Mouse (Mus musculus) neural tube, embryonic 15.5 days (tissue): ENCODE data around the gene Fxyd3. TPM values are rescaled to one million over a fixed set of nuclear protein-coding genes. Genes with fewer than 3 reads are reported as not detected.
A peak's percentile ranks its signal among the peaks of the same experiment; 100 is the strongest.

Source experiments
- ATAC-seq: fragments of 200-750 bp; cut with Nextera tagmentation; 2 replicates; pipeline ENCODE4 v1.8.0; 2017; ENCODE audit warnings: mild to moderate bottlenecking, moderate TSS enrichment, moderate library complexity; ENCODE audit not compliant: low FRiP score
- H3K27ac ChIP-seq: fragments of 300-500 bp; sonication (generic); replicated peaks from 2 replicates; pipeline ENCODE4 v1.5.1; 2015; ENCODE audit warnings: mild to moderate bottlenecking, inconsistent platforms
- H3K27me3 ChIP-seq: fragments of 300-500 bp; sonication (generic); replicated peaks from 2 replicates; pipeline ENCODE4 v1.6.1; 2015; ENCODE audit warnings: inconsistent platforms
- H3K36me3 ChIP-seq: fragments of 300-500 bp; sonication (generic); 2 replicates; pipeline ENCODE4 v1.6.1; 2015; ENCODE audit warnings: inconsistent platforms
- H3K4me1 ChIP-seq: fragments of 300-500 bp; sonication (generic); 2 replicates; pipeline ENCODE4 v1.6.1; 2015; ENCODE audit warnings: inconsistent platforms
- H3K4me2 ChIP-seq: fragments of 300-500 bp; sonication (generic); 2 replicates; pipeline ENCODE4 v1.6.1; 2015; ENCODE audit warnings: inconsistent platforms, mild to moderate bottlenecking, moderate library complexity
- H3K4me3 ChIP-seq: fragments of 300-500 bp; sonication (generic); replicated peaks from 2 replicates; pipeline ENCODE4 v1.5.1; 2015; ENCODE audit warnings: mild to moderate bottlenecking, inconsistent platforms
- H3K9ac ChIP-seq: fragments of 300-500 bp; sonication (generic); replicated peaks from 2 replicates; pipeline ENCODE4 v1.6.1; 2015; ENCODE audit warnings: mild to moderate bottlenecking, inconsistent platforms
- H3K9me3 ChIP-seq: fragments of 300-500 bp; sonication (generic); replicated peaks from 2 replicates; pipeline ENCODE4 v1.6.1; 2016; ENCODE audit warnings: inconsistent platforms
- WGBS: fragments of 180-500 bp; shearing (Covaris S2); methylation state at CpG from one replicate; pipeline ENCODE4 v1.1.7; 2015; ENCODE audit warnings: mixed read lengths; 5-methylcytosine and 5-hydroxymethylcytosine counted together
- polyA plus RNA-seq: library from polyadenylated mRNA; unstranded; fragments of >200 nt; fragmentation: Nextera tagmentation; extraction: Ambion mirVana; gene quantifications from 2 replicates; pipeline ENCODE4 v1.2.1, GENCODE M21; 2015

Gene Fxyd3
- polyA plus RNA-seq, 1 experiment from 2014 or later = 0.79 TPM

- H3K4me3 ChIP-seq = peak overlapping the region; percentile 18; the same call in 1 of the 2 replicates
- H3K4me1 ChIP-seq = peaks cover 3% of the 10 kb centered on the region; the same call in 1 of the 2 replicates
- H3K9ac ChIP-seq = peak overlapping the region; percentile 17; the same call in 1 of the 2 replicates
- 5% methylated on average over 28 of the region's 28 CpGs for WGBS
- no peak overlapping the region for H3K27ac ChIP-seq
- peaks cover 63% of the 10 kb centered on the region for H3K27me3 ChIP-seq
- H3K9me3 ChIP-seq = no peaks in the 10 kb centered on the region
- H3K4me2 ChIP-seq = peak overlapping the region; percentile 45
- H3K36me3 ChIP-seq = no peaks in the 10 kb centered on the region
- peak; percentile 16; the same call in 1 of the 2 replicates for ATAC-seq
Observed at GRCm38 (mm10) chr7:31041662-31042315, 34.7 kb downstream of the Fxyd3 start.

- Histone ChIP-seq H3K9ac (no peak overlapping the region), H3K36me3 (no peaks in the 10 kb centered on the region), H3K4me2 (peak overlapping the region; percentile 45; the same call in 1 of the 2 replicates), H3K9me3 (no peaks in the 10 kb centered on the region), H3K27ac (no peak overlapping the region), H3K4me1 (peaks cover 3% of the 10 kb centered on the region; the same call in 1 of the 2 replicates), H3K27me3 (peaks cover 59% of the 10 kb centered on the region), H3K4me3 (no peak overlapping the region)
- no peak for ATAC-seq
- WGBS = 48% methylated on average over 8 of the region's 8 CpGs
Observed at GRCm38 (mm10) chr7:31041023-31041407, 35.5 kb downstream of the Fxyd3 start.

GRCm38 (mm10) chr7:31040281-31041022 is 36.1 kb downstream of the Fxyd3 start:
- H3K27me3 ChIP-seq = peaks cover 55% of the 10 kb centered on the region
- H3K4me1 ChIP-seq = peaks cover 3% of the 10 kb centered on the region; the same call in 1 of the 2 replicates
- H3K4me3 ChIP-seq = no peak overlapping the region
- H3K9me3 ChIP-seq = no peaks in the 10 kb centered on the region
- H3K9ac ChIP-seq = no peak overlapping the region
- H3K36me3 ChIP-seq = no peaks in the 10 kb centered on the region
- no peak for ATAC-seq
- no peak overlapping the region for H3K4me2 ChIP-seq
- H3K27ac ChIP-seq = no peak overlapping the region
- 79% methylated on average over 12 of the region's 12 CpGs for WGBS

GRCm38 (mm10) chr7:31039011-31039410 is 37.5 kb downstream of the Fxyd3 start:
- Histone ChIP-seq H3K4me1 (peaks cover 3% of the 10 kb centered on the region; the same call in 1 of the 2 replicates), H3K9ac (no peak overlapping the region), H3K4me3 (no peak overlapping the region), H3K27me3 (peaks cover 41% of the 10 kb centered on the region), H3K36me3 (no peaks in the 10 kb centered on the region), H3K27ac (no peak overlapping the region), H3K4me2 (no peak overlapping the region), H3K9me3 (no peaks in the 10 kb centered on the region)
- 89% methylated on average over 4 of the region's 4 CpGs for WGBS
- ATAC-seq = no peak

GRCm38 (mm10) chr7:31037675-31038074 is 38.8 kb downstream of the Fxyd3 start:
- Histone ChIP-seq H3K27ac (no peak overlapping the region), H3K9ac (no peak overlapping the region), H3K4me1 (peaks cover 3% of the 10 kb centered on the region; the same call in 1 of the 2 replicates), H3K4me3 (no peak overlapping the region), H3K4me2 (no peak overlapping the region), H3K27me3 (peaks cover 28% of the 10 kb centered on the region), H3K36me3 (no peaks in the 10 kb centered on the region), H3K9me3 (no peaks in the 10 kb centered on the region)
- ATAC-seq = no peak
- WGBS = 76% methylated on average over 2 of the region's 2 CpGs

GRCm38 (mm10) chr7:31036917-31037316 is 39.6 kb downstream of the Fxyd3 start:
- H3K4me3 ChIP-seq = no peak overlapping the region
- H3K4me2 ChIP-seq = no peak overlapping the region
- H3K36me3 ChIP-seq = no peaks in the 10 kb centered on the region
- no peak overlapping the region for H3K27ac ChIP-seq
- peaks cover 21% of the 10 kb centered on the region for H3K27me3 ChIP-seq
- no peaks in the 10 kb centered on the region for H3K9me3 ChIP-seq
- ATAC-seq = no peak
- no peak overlapping the region for H3K9ac ChIP-seq
- 89% methylated on average over 7 of the region's 7 CpGs for WGBS
- H3K4me1 ChIP-seq = peaks cover under 1% of the 10 kb centered on the region; the same call in 1 of the 2 replicates

GRCm38 (mm10) chr7:31035291-31035690 is 41.2 kb downstream of the Fxyd3 start:
- H3K4me1 ChIP-seq = no peaks in the 10 kb centered on the region
- WGBS = 85% methylated on average over 11 of the region's 11 CpGs
- no peak overlapping the region for H3K9ac ChIP-seq
- no peak for ATAC-seq
- H3K4me2 ChIP-seq = no peak overlapping the region
- 0 out of 2 replicates have a peak, but pooled peaks cover 6% of the 10 kb centered on the region for H3K27me3 ChIP-seq
- H3K36me3 ChIP-seq = no peaks in the 10 kb centered on the region
- H3K9me3 ChIP-seq = no peaks in the 10 kb centered on the region
- H3K27ac ChIP-seq = no peak overlapping the region
- H3K4me3 ChIP-seq = no peak overlapping the region

- Histone ChIP-seq H3K9me3 (no peaks in the 10 kb centered on the region), H3K27me3 (0 out of 2 replicates have a peak, but pooled peaks cover 2% of the 10 kb centered on the region)
- no peak for ATAC-seq
Observed at GRCm38 (mm10) chr7:31034789-31035188, 41.7 kb downstream of the Fxyd3 start.

GRCm38 (mm10) chr7:31033409-31034165 is 42.9 kb downstream of the Fxyd3 start:
- H3K4me2 ChIP-seq = no peak overlapping the region
- WGBS = 78% methylated on average over 9 of the region's 9 CpGs
- H3K4me1 ChIP-seq = no peaks in the 10 kb centered on the region
- H3K27me3 ChIP-seq = no peaks in the 10 kb centered on the region
- no peaks in the 10 kb centered on the region for H3K36me3 ChIP-seq
- no peak overlapping the region for H3K27ac ChIP-seq
- no peak overlapping the region for H3K9ac ChIP-seq
- no peak for ATAC-seq
- H3K4me3 ChIP-seq = no peak overlapping the region
- no peaks in the 10 kb centered on the region for H3K9me3 ChIP-seq

More at GRCm38 (mm10) chr7:31034789-31035188, 41.7 kb downstream of the Fxyd3 start:
- Histone ChIP-seq H3K27ac (no peak overlapping the region), H3K4me2 (no peak overlapping the region), H3K36me3 (no peaks in the 10 kb centered on the region), H3K4me1 (no peaks in the 10 kb centered on the region), H3K4me3 (no peak overlapping the region), H3K9ac (no peak overlapping the region)
- 66% methylated on average over 11 of the region's 11 CpGs for WGBS

GRCm38 (mm10) chr7:31031731-31032130 is 44.8 kb downstream of the Fxyd3 start:
- no peak for ATAC-seq
- Histone ChIP-seq H3K4me1 (no peaks in the 10 kb centered on the region), H3K27me3 (no peaks in the 10 kb centered on the region), H3K9me3 (no peaks in the 10 kb centered on the region), H3K4me3 (no peak overlapping the region), H3K4me2 (no peak overlapping the region), H3K27ac (no peak overlapping the region), H3K9ac (no peak overlapping the region), H3K36me3 (no peaks in the 10 kb centered on the region)
- WGBS = 87% methylated on average over 7 of the region's 7 CpGs

GRCm38 (mm10) chr7:31030717-31031116 is 45.8 kb downstream of the Fxyd3 start:
- 62% methylated on average over 2 of the region's 2 CpGs for WGBS
- H3K27me3 ChIP-seq = no peaks in the 10 kb centered on the region
- no peak for ATAC-seq

More at GRCm38 (mm10) chr7:31030717-31031116, 45.8 kb downstream of the Fxyd3 start:
- Histone ChIP-seq H3K4me2 (no peak overlapping the region), H3K27ac (no peak overlapping the region), H3K9ac (no peak overlapping the region), H3K4me1 (no peaks in the 10 kb centered on the region), H3K9me3 (no peaks in the 10 kb centered on the region), H3K36me3 (no peaks in the 10 kb centered on the region), H3K4me3 (no peak overlapping the region)
